Mouse (Mus musculus): ENCODE data around the gene Cpne5.

- no peak for TF ChIP-seq POLR2A (IDR thresholded peaks at IDR 0.05; ENCODE audit: extremely low read depth, insufficient read depth, low read length)
- no peak for TF ChIP-seq CTCF (IDR thresholded peaks at IDR 0.05; ENCODE audit: low read depth, low read length)
These were observed 67.5 kb downstream of the Cpne5 start for GRCm38 (mm10) chr17:29170431-29171000.

Data from liver, adult 2 months (tissue).